In the genomic region with DNA sequence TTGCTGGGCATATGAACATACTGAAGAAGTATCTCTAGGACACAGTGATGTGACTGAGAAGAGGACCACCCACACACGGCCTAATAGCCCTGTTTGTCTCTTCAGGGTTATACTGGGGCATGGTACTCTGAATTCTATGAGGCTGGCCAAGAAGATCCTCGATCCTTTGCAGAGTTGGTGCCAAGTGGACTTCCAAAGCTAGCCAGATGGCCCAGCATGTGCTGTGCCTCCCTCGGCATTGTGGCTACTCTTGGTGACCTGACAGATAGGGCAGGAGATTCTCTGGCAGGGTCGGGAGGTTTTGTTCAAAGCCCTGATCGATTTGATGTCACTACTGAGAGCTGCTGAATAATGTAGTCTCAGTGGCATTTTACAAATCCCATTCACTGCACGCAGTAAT, we compare ENCODE assay signal across 13 mouse cellular contexts. TPM values are rescaled to one million over a fixed set of nuclear protein-coding genes. Genes with fewer than 3 reads are reported as not detected.
DNase-seq lines count a peak whose midpoint lies in the region; ATAC-seq and TF ChIP-seq lines count a peak whose summit lies in the region.
"Had no signal": no experiment of that assay in that cellular context is flagged by ENCODE, and none has a peak within 500 bp of the region (broad histone marks: within the 10 kb centered on the region; RNA-seq: fewer than 3 reads in every experiment).

No protein-coding gene starts in this region.

- peak overlapping the region; percentile 69 for H3K27ac ChIP-seq in liver, adult 2 months (replicated peaks; ENCODE audit: insufficient read depth, low read depth, low read length)
- H3K27ac ChIP-seq in cerebellum, adult 2 months (ENCODE audit: insufficient read depth, low read length): no peak overlapping the region
- H3K27ac ChIP-seq in liver, embryonic 15.5 days (replicated peaks): no peak overlapping the region
- H3K27ac ChIP-seq: limb, embryonic 13.5 days; midbrain, embryonic 15.5 days; neural tube, embryonic 12.5 days had no signal

- H3K4me2 ChIP-seq in liver, embryonic 15.5 days: 0 out of 2 replicates have a peak overlapping the region, but pooled peaks have one; percentile 70
- H3K4me2 ChIP-seq: limb, embryonic 13.5 days; midbrain, embryonic 15.5 days; neural tube, embryonic 12.5 days had no signal

- no peak for TF ChIP-seq CTCF in liver, adult 2 months (IDR thresholded peaks at IDR 0.05; ENCODE audit: low read depth, low read length)
- TF ChIP-seq CTCF in cerebellum, adult 2 months (IDR thresholded peaks at IDR 0.05; ENCODE audit: borderline replicate concordance, insufficient read depth, low read depth, low read length): no peak

- no peak overlapping the region for H3K4me3 ChIP-seq in liver, adult 2 months (ENCODE audit: insufficient read depth, low read depth, low read length)
- no peak overlapping the region for H3K4me3 ChIP-seq in cerebellum, adult 2 months (replicated peaks; ENCODE audit: insufficient read depth, low read depth, low read length)
- H3K4me3 ChIP-seq in liver, embryonic 15.5 days (replicated peaks): no peak overlapping the region
- H3K4me3 ChIP-seq: limb, embryonic 13.5 days; midbrain, embryonic 15.5 days; neural tube, embryonic 12.5 days had no signal

- H3K79me2 ChIP-seq in liver, adult 2 months (ENCODE audit: control insufficient read depth, insufficient read depth, low read length): peaks cover 6% of the 10 kb centered on the region; the same call in 1 of the 2 replicates

- H3K4me1 ChIP-seq in liver, adult 2 months (ENCODE audit: control insufficient read depth, insufficient read depth, low read length): peaks cover 18% of the 10 kb centered on the region
- H3K4me1 ChIP-seq in cerebellum, adult 2 months (ENCODE audit: control insufficient read depth, insufficient read depth, low read length): peaks cover 17% of the 10 kb centered on the region
- H3K4me1 ChIP-seq in liver, embryonic 15.5 days (replicated peaks): peaks cover 46% of the 10 kb centered on the region

- 26% methylated on average over 6 of the region's 6 CpGs for WGBS in liver, adult 2 months
- 8% methylated on average over 6 of the region's 6 CpGs for WGBS in cerebellum, adult 2 months
- WGBS in liver, embryonic 15.5 days (ENCODE audit: insufficient replicate concordance): 65% methylated on average over 6 of the region's 6 CpGs

- H3K9ac ChIP-seq in liver, adult 2 months (ENCODE audit: low read depth, low read length): no peak overlapping the region
- H3K9ac ChIP-seq in liver, embryonic 15.5 days: no peak overlapping the region
- H3K9ac ChIP-seq: forebrain, postnatal 0 days; limb, embryonic 13.5 days; midbrain, embryonic 15.5 days; neural tube, embryonic 12.5 days had no signal

- ATAC-seq in liver, embryonic 15.5 days (ENCODE audit: insufficient read depth): no peak
- ATAC-seq: forebrain, postnatal 0 days; midbrain, embryonic 15.5 days; Patski had no signal

- no peaks in the 10 kb centered on the region for H3K36me3 ChIP-seq in liver, adult 2 months (ENCODE audit: control insufficient read depth, insufficient read depth, low read length)
- no peaks in the 10 kb centered on the region for H3K36me3 ChIP-seq in liver, embryonic 15.5 days (replicated peaks)
- H3K36me3 ChIP-seq: limb, embryonic 13.5 days; midbrain, embryonic 15.5 days; neural tube, embryonic 12.5 days had no signal

- no peaks in the 10 kb centered on the region for H3K27me3 ChIP-seq in liver, adult 2 months (ENCODE audit: control insufficient read depth, insufficient read depth, low read length)
- H3K27me3 ChIP-seq in cerebellum, adult 2 months (ENCODE audit: control insufficient read depth, insufficient read depth, low read length): no peaks in the 10 kb centered on the region
- H3K27me3 ChIP-seq in liver, embryonic 15.5 days: no peaks in the 10 kb centered on the region
- H3K27me3 ChIP-seq: limb, embryonic 13.5 days; midbrain, embryonic 15.5 days; neural tube, embryonic 12.5 days; Patski had no signal

- TF ChIP-seq POLR2A in liver, adult 2 months (IDR thresholded peaks at IDR 0.05; ENCODE audit: extremely low read depth, insufficient read depth, low read length): no peak
- no peak for TF ChIP-seq POLR2A in cerebellum, adult 2 months (IDR thresholded peaks at IDR 0.05; ENCODE audit: borderline replicate concordance, insufficient read depth, low read length)

- peak; percentile 98 for DNase-seq in liver, adult 2 months (ENCODE audit: extremely low read depth, low read depth, low spot score)
- no peak for DNase-seq in liver
- DNase-seq in adipocyte (ENCODE audit: low spot score): peak; percentile 45
- DNase-seq in cerebellum, adult 2 months: peak; percentile 69 to 80
- DNase-seq in MN1 (ENCODE audit: low spot score): no peak
- DNase-seq in thymus, postnatal 4 days: no peak
- DNase-seq: kidney, adult 11 months had no signal

- no peaks in the 10 kb centered on the region for H3K9me3 ChIP-seq in liver, embryonic 15.5 days (replicated peaks)
- H3K9me3 ChIP-seq: limb, embryonic 13.5 days; midbrain, embryonic 15.5 days; neural tube, embryonic 12.5 days had no signal

RNA-seq across cellular contexts. Expression of gene Slc6a6, which starts 4.1 kb away (rescaled TPM):
- 34.8 and 66.5 TPM in 2 replicates for total RNA-seq in liver, adult 2 months (2014; rRNA removed)
- 89.0 and 96.5 TPM in 2 replicates for polyA plus RNA-seq in liver, adult 2 months (2012; rRNA removed)
- polyA plus RNA-seq in cerebellum, adult 2 months (2012; rRNA removed): 73.3 and 79.3 TPM in 2 replicates
- polyA plus RNA-seq in liver, embryonic 15.5 days (2015; fragmentation: Nextera tagmentation; extraction: Ambion mirVana): 19.5 and 20.1 TPM in 2 replicates

Comparison
In these comparisons a context has a peak if more than half of its experiments do, and no peak if none do; other contexts are left out.
1. DNase-seq: peak in liver, adult 2 months (single experiment), adipocyte (single experiment) and cerebellum, adult 2 months (2 of 2); none in liver (single experiment), MN1 (single experiment) and thymus, postnatal 4 days (single experiment).